Mouse (Mus musculus): ENCODE measurements around the gene Dennd4a. TPM values are rescaled to one million over a fixed set of nuclear protein-coding genes. Genes with fewer than 3 reads are reported as not detected.

Gene Dennd4a
- polyA plus RNA-seq, 1 experiment from 2014 or later, result 10.7 TPM

GRCm38 (mm10) chr9:64773254-64773653 lies 37.9 kb upstream of the Dennd4a start:
- no peak overlapping the region for H3K4me3 ChIP-seq (ENCODE audit: low read depth, low read length)
- DNase-seq (ENCODE audit: low spot score), result no peak

DNA sequence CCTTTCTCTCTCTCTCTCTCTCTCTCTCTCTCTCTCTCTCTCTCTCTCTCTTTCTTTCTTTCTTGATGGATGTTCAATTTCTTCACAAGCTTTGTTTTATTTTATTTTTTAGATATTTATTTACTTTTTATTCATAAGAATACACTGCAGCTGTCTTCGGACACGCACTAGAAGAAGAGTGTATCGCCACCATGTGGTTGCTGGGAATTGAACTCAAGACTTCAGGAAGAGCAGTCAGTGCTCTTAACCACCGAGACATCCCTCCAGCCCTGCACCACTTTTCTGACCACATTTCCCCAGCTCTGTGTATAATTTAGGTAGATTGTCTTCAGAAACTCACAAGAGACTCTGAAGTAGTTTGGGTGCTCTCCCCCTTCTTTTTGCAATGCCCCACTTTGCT lies 37.2 kb upstream of the Dennd4a start:
- H3K4me1 ChIP-seq (replicated peaks; ENCODE audit: control insufficient read depth, insufficient read depth, low read length), result no peaks in the 10 kb centered on the region
- no peak overlapping the region for H3K4me3 ChIP-seq (ENCODE audit: low read depth, low read length)
- H3K9ac ChIP-seq (ENCODE audit: low read length), result no peak overlapping the region
- H3K9me3 ChIP-seq (ENCODE audit: control insufficient read depth, low read length), result no peaks in the 10 kb centered on the region
- WGBS, result 63% methylated on average over 4 of the region's 4 CpGs
- no peaks in the 10 kb centered on the region for H3K36me3 ChIP-seq (ENCODE audit: control insufficient read depth, insufficient read depth, low read length)
- no peaks in the 10 kb centered on the region for H3K27me3 ChIP-seq (ENCODE audit: control insufficient read depth, insufficient read depth, low read length)
- ATAC-seq (replicated peaks; ENCODE audit: low FRiP score), result no peak
- no peak overlapping the region for H3K27ac ChIP-seq (ENCODE audit: low read depth, low read length)
- H3K4me2 ChIP-seq (ENCODE audit: low read depth, low read length, severe bottlenecking), result no peak overlapping the region
- DNase-seq (ENCODE audit: low spot score), result no peak

More at GRCm38 (mm10) chr9:64773254-64773653, 37.9 kb upstream of the Dennd4a start:
- Histone ChIP-seq H3K9ac (ENCODE audit: low read length) (no peak overlapping the region), H3K4me2 (ENCODE audit: low read depth, low read length, severe bottlenecking) (no peak overlapping the region), H3K27ac (ENCODE audit: low read depth, low read length) (no peak overlapping the region), H3K27me3 (ENCODE audit: control insufficient read depth, insufficient read depth, low read length) (no peaks in the 10 kb centered on the region), H3K4me1 (replicated peaks; ENCODE audit: control insufficient read depth, insufficient read depth, low read length) (no peaks in the 10 kb centered on the region), H3K9me3 (ENCODE audit: control insufficient read depth, low read length) (no peaks in the 10 kb centered on the region), H3K36me3 (ENCODE audit: control insufficient read depth, insufficient read depth, low read length) (no peaks in the 10 kb centered on the region)
- 90% methylated on average over 8 of the region's 8 CpGs for WGBS
- ATAC-seq (replicated peaks; ENCODE audit: low FRiP score), result no peak

DNA sequence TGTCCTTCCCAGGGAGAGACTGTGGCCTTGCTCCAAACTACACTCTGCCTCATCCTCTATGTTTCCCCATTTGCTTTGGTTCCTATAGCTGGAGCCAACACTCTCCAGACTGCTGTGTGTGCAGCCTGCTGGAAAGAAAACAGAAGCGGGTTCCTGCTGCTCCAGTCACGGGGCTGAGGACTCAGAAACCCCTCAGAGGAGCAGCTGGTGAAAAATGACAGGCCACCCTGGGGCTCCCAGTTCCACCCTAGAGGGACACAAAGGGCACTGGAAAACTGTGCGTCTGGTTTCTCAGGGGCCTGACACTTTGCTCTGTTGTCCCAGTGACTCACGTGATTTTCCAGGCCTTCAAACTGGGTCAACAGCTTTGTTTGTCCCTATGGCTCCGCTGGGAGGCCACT lies 36.7 kb upstream of the Dennd4a start:
- H3K4me3 ChIP-seq (ENCODE audit: low read depth, low read length), result no peak overlapping the region
- WGBS, result 37% methylated on average over 5 of the region's 5 CpGs
- no peaks in the 10 kb centered on the region for H3K9me3 ChIP-seq (ENCODE audit: control insufficient read depth, low read length)
- no peak for ATAC-seq (replicated peaks; ENCODE audit: low FRiP score)
- no peak overlapping the region for H3K27ac ChIP-seq (ENCODE audit: low read depth, low read length)
- no peaks in the 10 kb centered on the region for H3K36me3 ChIP-seq (ENCODE audit: control insufficient read depth, insufficient read depth, low read length)
- DNase-seq (ENCODE audit: low spot score), result no peak
- no peaks in the 10 kb centered on the region for H3K27me3 ChIP-seq (ENCODE audit: control insufficient read depth, insufficient read depth, low read length)
- H3K9ac ChIP-seq (ENCODE audit: low read length), result no peak overlapping the region
- H3K4me2 ChIP-seq (ENCODE audit: low read depth, low read length, severe bottlenecking), result no peak overlapping the region
- no peaks in the 10 kb centered on the region for H3K4me1 ChIP-seq (replicated peaks; ENCODE audit: control insufficient read depth, insufficient read depth, low read length)

DNA sequence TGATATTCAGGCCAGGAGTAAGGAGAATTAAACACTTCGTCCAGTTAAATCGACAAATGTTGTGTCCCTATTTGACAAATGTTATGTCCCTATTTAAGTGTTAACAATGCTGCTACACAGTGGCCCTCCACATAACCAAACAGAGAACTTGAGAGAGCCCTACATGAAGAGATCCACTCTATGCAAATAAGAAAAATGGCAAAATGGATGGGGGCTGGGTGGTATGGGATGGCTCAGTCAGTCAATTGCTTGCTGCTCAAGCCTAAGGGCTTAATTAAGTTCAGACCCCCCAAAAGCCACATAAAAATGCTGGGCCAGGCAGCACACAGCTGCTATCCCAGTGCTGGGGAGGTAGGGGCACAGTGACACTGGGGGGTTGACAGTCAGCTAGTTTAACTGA lies 36.3 kb upstream of the Dennd4a start:
- Histone ChIP-seq H3K9ac (ENCODE audit: low read length) (no peak overlapping the region), H3K4me3 (ENCODE audit: low read depth, low read length) (no peak overlapping the region), H3K9me3 (ENCODE audit: control insufficient read depth, low read length) (no peaks in the 10 kb centered on the region), H3K27ac (ENCODE audit: low read depth, low read length) (no peak overlapping the region), H3K4me1 (replicated peaks; ENCODE audit: control insufficient read depth, insufficient read depth, low read length) (no peaks in the 10 kb centered on the region), H3K4me2 (ENCODE audit: low read depth, low read length, severe bottlenecking) (no peak overlapping the region), H3K27me3 (ENCODE audit: control insufficient read depth, insufficient read depth, low read length) (no peaks in the 10 kb centered on the region), H3K36me3 (ENCODE audit: control insufficient read depth, insufficient read depth, low read length) (no peaks in the 10 kb centered on the region)
- 76% methylated on average over 2 of the region's 2 CpGs for WGBS
- DNase-seq (ENCODE audit: low spot score), result no peak
- no peak for ATAC-seq (replicated peaks; ENCODE audit: low FRiP score)

GRCm38 (mm10) chr9:64775491-64775890 lies 35.6 kb upstream of the Dennd4a start:
- DNase-seq (ENCODE audit: low spot score), result no peak

DNA sequence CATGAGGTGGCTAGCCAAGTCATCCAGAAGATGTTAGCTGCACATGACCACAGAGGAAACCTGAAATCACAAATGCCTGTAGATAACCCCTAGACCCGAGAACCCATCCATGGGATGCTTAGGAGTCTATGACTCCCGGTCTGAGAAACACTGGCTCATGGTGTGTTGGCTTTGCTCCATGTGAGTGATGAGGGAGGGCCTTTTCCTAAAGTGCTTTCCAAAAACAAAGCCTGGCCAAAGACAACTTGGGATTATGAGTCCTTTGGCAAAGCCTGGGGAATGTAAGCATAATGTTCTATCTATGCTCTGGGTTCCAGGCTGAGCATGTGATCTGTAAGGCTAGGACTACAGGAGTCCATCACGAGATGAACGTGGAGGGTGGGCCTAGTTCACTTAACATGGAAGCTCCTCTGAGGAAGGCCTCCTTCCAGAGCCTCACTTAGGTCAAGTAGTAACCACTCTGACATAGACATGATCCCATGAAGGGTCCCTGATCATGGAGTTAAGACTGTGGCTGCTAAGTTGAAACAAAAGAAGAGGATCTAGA lies 33.6 kb upstream of the Dennd4a start:
- ATAC-seq (replicated peaks; ENCODE audit: low FRiP score), result no peak
- no peak overlapping the region for H3K4me2 ChIP-seq (ENCODE audit: low read depth, low read length, severe bottlenecking)
- DNase-seq (ENCODE audit: low spot score), result no peak
- no peaks in the 10 kb centered on the region for H3K36me3 ChIP-seq (ENCODE audit: control insufficient read depth, insufficient read depth, low read length)
- no peaks in the 10 kb centered on the region for H3K4me1 ChIP-seq (replicated peaks; ENCODE audit: control insufficient read depth, insufficient read depth, low read length)
- no peak overlapping the region for H3K27ac ChIP-seq (ENCODE audit: low read depth, low read length)
- no peaks in the 10 kb centered on the region for H3K9me3 ChIP-seq (ENCODE audit: control insufficient read depth, low read length)
- no peak overlapping the region for H3K4me3 ChIP-seq (ENCODE audit: low read depth, low read length)
- no peak overlapping the region for H3K9ac ChIP-seq (ENCODE audit: low read length)
- WGBS, result 90% methylated on average over 4 of the region's 4 CpGs
- no peaks in the 10 kb centered on the region for H3K27me3 ChIP-seq (ENCODE audit: control insufficient read depth, insufficient read depth, low read length)

More at GRCm38 (mm10) chr9:64775491-64775890, 35.6 kb upstream of the Dennd4a start:
- Histone ChIP-seq H3K27me3 (ENCODE audit: control insufficient read depth, insufficient read depth, low read length) (no peaks in the 10 kb centered on the region), H3K4me2 (ENCODE audit: low read depth, low read length, severe bottlenecking) (no peak overlapping the region), H3K36me3 (ENCODE audit: control insufficient read depth, insufficient read depth, low read length) (no peaks in the 10 kb centered on the region), H3K27ac (ENCODE audit: low read depth, low read length) (no peak overlapping the region), H3K4me1 (replicated peaks; ENCODE audit: control insufficient read depth, insufficient read depth, low read length) (no peaks in the 10 kb centered on the region), H3K4me3 (ENCODE audit: low read depth, low read length) (no peak overlapping the region), H3K9me3 (ENCODE audit: control insufficient read depth, low read length) (no peaks in the 10 kb centered on the region), H3K9ac (ENCODE audit: low read length) (no peak overlapping the region)
- no peak for ATAC-seq (replicated peaks; ENCODE audit: low FRiP score)
- 83% methylated on average over 4 of the region's 4 CpGs for WGBS

- Histone ChIP-seq H3K4me1 (replicated peaks; ENCODE audit: control insufficient read depth, insufficient read depth, low read length) (no peaks in the 10 kb centered on the region), H3K9me3 (ENCODE audit: control insufficient read depth, low read length) (no peaks in the 10 kb centered on the region), H3K4me2 (ENCODE audit: low read depth, low read length, severe bottlenecking) (no peak overlapping the region), H3K36me3 (ENCODE audit: control insufficient read depth, insufficient read depth, low read length) (no peaks in the 10 kb centered on the region), H3K27me3 (ENCODE audit: control insufficient read depth, insufficient read depth, low read length) (no peaks in the 10 kb centered on the region), H3K4me3 (ENCODE audit: low read depth, low read length) (no peak overlapping the region), H3K9ac (ENCODE audit: low read length) (no peak overlapping the region), H3K27ac (ENCODE audit: low read depth, low read length) (no peak overlapping the region)
- ATAC-seq (replicated peaks; ENCODE audit: low FRiP score), result no peak
- DNase-seq (ENCODE audit: low spot score), result no peak
- 92% methylated on average over 1 of the region's 1 CpGs for WGBS
Measured at GRCm38 (mm10) chr9:64778151-64778550, 33.0 kb upstream of the Dennd4a start.

DNA sequence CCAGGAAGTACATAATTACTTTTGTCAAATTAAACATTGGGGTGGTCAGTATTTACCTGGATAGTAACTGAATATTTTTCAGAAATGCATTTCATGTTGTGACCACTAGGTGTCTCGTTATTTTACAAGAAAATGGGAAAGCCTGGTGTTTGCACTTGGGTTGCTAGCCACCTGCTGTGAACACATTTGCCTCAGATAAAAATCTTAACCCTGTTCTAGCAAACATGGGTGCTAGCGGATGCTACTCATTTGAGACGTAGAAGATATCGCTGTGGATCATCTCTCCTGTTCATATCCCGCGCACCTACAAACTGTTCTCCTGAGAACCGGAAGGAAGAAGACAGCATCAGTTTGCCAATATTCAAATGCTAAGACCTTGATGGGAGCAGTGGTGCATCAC lies 31.5 kb upstream of the Dennd4a start:
- Histone ChIP-seq H3K4me3 (ENCODE audit: low read depth, low read length) (no peak overlapping the region), H3K9me3 (ENCODE audit: control insufficient read depth, low read length) (no peaks in the 10 kb centered on the region), H3K27ac (ENCODE audit: low read depth, low read length) (no peak overlapping the region), H3K4me2 (ENCODE audit: low read depth, low read length, severe bottlenecking) (no peak overlapping the region), H3K27me3 (ENCODE audit: control insufficient read depth, insufficient read depth, low read length) (no peaks in the 10 kb centered on the region), H3K9ac (ENCODE audit: low read length) (no peak overlapping the region), H3K36me3 (ENCODE audit: control insufficient read depth, insufficient read depth, low read length) (no peaks in the 10 kb centered on the region), H3K4me1 (replicated peaks; ENCODE audit: control insufficient read depth, insufficient read depth, low read length) (no peaks in the 10 kb centered on the region)
- WGBS, result 47% methylated on average over 7 of the region's 7 CpGs
- no peak for ATAC-seq (replicated peaks; ENCODE audit: low FRiP score)
- DNase-seq (ENCODE audit: low spot score), result no peak

DNA sequence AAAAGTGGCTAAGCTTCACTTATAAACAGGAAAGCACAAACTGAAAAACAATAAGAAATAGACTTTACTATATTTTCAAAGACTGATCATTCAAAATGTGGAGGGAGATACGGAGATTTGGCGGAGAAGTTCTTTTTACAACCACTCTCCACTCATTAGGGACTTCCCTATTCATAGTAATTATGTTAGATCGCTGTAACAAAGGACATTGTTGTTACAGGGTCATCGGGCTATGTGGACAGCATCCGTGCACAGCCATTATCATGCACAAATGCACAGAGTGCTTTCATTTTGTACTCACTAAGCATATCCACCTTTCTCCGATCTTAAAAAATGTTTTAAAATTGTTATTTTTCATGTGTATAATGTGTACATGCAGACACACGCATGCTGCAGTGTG lies 27.6 kb upstream of the Dennd4a start:
- no peak for ATAC-seq (replicated peaks; ENCODE audit: low FRiP score)
- Histone ChIP-seq H3K9ac (ENCODE audit: low read length) (no peak overlapping the region), H3K27ac (ENCODE audit: low read depth, low read length) (no peak overlapping the region), H3K4me3 (ENCODE audit: low read depth, low read length) (no peak overlapping the region), H3K9me3 (ENCODE audit: control insufficient read depth, low read length) (no peaks in the 10 kb centered on the region), H3K36me3 (ENCODE audit: control insufficient read depth, insufficient read depth, low read length) (no peaks in the 10 kb centered on the region), H3K4me1 (replicated peaks; ENCODE audit: control insufficient read depth, insufficient read depth, low read length) (no peaks in the 10 kb centered on the region), H3K4me2 (ENCODE audit: low read depth, low read length, severe bottlenecking) (no peak overlapping the region), H3K27me3 (ENCODE audit: control insufficient read depth, insufficient read depth, low read length) (no peaks in the 10 kb centered on the region)
- WGBS, result 71% methylated on average over 7 of the region's 7 CpGs
- DNase-seq (ENCODE audit: low spot score), result no peak
